Mouse (Mus musculus): ENCODE measurements around the gene Jarid2.

Jarid2 gene

DNA sequence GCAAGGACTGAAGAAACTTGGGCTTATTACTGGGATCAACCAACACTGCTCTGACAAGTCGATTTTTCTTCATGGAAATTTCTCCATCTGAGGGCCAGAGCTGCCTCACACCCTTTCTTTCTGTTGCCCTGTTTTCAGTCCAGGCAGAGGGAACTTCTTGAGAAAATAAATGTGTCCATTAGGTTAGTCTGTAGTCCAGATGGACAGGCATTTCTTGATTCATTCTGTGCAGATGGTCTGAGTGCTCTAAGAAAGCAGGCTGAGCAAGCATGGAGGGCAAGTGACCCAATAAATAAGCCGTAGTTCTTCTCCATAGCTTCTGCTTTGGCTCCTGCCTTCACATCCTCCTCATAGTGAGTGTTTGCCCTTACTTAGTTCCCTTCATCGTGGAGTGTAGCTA is 46.1 kb downstream of the Jarid2 start:
- no peak for DNase-seq (ENCODE audit: low read depth, low spot score)

DNA sequence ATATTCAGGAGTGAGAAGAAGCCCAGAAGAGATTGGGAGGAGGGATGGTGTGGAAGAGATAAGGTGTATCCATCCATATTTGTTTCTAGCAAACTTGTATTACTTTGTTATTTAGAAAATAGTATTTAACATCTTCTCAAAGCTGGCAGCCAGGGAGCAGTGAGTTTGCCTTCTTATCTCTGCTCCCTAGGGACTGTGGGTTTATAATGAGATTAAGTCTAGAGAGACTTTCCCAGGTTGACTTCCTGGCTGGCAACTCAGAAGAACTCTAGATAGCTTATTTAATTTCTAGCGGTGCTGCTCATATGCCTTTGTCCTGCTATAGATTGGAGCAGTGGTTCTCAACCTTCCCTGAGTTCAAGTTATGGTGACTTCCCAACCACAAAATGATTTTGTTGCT is 51.2 kb downstream of the Jarid2 start:
- DNase-seq (ENCODE audit: low read depth, low spot score), result no peak

DNA sequence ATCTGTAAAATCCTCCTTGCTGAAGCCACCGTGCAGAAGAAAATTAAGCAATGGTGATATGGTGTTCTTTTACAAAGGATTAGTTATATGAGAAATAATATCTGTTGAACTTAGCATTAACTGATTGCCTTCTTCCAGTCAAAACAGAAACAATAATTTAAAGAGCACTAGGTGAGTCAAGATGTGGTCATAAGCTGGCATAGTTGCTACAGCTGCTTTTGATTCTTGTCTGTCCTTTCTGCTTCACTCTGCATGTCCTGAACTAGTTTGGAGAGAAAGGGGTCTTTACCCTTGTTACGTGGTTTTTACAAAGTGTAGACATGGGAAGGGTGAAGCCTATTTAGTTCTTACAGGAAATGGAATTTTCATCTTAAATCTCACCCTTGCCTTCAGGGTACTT is 51.9 kb downstream of the Jarid2 start:
- DNase-seq (ENCODE audit: low read depth, low spot score), result no peak

DNA sequence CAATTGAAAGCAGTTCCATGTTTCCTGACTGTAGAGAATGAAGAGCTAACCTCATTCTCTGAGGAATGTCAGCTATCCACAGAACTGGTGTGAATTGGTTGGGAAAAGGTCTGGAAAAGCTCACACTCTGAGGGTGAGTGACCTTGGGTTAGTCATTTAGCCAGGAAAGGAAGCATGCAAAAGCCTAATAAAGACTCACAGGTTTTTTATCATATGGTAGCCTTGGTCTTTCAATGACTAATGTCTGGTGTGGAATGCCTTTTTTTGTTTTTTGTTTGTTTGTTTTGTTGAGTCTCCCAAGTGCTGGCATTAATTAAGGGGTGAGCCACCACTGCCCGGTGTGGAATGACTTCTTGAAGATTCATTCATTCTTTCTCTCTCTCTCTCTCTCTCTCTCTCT is 55.3 kb downstream of the Jarid2 start:
- no peak for DNase-seq (ENCODE audit: low read depth, low spot score)

DNA sequence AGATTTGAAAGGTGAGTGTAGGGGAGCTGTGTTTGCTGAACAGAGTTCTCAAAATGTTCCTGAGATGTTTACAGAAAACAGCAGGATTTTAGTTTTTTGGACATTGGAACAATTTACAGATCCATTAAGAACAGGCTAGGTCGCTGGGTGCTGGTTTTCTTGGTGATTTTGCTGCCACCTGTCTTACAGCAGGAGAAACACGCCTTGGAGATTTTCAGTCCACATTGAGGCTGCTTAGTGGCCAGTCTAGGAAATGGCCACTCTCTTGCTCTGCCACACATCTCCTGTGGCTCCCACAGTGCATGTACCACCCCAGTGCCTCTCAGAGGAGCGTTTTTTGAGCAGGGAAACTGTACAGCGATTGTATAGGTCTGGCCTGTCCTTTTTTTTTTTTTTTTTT is 57.0 kb downstream of the Jarid2 start:
- no peak for DNase-seq (ENCODE audit: low read depth, low spot score)

DNA sequence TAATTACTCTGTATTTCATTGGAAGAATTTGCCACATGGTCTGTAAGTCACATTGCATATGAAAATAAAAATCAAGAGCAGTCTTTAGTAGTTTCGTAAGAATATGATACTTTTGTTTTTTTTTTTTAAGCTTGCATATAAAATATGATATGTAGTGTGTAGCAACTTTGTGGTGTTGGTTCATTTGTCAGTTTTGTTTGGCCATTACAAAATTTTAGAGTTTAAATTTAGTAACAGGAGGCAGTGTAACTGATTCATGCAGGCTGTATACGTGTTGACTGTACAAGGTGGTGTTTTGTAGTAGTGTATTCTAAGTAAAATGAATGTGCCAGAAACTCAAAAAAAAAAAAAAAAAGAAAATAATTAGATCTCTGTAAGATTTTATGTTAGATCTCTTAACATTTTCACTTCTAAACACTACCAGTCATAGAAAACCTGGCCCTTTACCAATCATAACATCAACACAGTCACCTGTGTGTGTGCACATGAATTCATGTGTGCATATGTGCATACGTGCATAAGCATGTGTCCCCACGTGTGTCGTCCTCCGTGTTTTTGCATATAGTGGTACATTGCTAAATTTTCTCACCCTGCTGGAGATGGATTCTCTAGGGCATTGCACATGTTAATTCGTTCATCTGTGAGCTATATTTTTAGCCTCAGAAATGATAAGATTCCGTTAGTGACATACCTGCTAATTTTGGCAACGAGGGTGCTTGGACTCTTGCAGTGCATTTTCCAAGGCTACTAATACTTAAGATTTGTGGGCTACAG is 59.3 kb downstream of the Jarid2 start:
- DNase-seq (ENCODE audit: low read depth, low spot score), result no peak

DNA sequence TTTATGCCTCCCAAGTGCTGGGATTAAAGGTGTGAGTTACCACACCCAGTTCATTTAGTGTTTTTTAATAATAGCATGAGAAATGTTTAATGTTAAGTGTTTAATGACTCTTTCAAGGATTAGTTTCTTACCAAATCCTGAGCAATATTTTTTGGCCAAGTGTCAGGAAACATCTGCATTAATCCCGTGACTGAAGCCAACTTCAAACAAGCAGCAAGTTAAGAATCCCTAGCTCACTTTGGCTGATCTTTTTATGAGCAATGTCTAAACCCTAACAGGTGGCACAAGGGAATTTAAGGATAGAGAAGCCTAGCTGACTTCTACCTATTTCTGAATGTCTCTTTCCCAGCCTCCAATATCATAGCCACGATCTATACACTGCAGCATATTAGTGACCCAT is 60.7 kb downstream of the Jarid2 start:
- DNase-seq (ENCODE audit: low read depth, low spot score), result no peak

DNA sequence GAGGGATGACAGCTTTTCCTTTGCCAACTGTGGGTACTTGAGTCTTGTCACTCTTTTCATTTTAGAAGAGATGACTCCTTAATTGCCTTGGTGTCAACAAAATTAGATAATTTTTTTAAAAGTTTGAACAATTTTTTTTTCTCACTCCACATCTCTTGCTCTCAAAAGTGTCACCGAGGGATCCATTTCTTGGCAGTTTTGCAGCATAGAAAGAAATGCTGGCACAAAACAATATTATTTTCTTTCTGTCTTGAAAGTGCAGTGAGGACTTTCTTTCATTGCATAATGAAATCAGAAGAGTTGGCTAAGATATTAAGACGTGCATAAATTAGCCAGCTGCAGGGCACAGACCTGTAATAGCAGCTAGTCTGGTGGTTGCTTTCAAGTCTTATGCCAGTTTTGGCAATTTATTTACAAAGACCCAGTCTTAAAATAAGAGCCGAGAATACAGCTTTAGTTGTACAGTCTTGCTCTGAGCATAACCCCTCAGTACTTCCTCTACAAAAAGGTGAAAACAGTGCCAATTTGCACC is 63.2 kb downstream of the Jarid2 start:
- no peak for DNase-seq (ENCODE audit: low read depth, low spot score)

DNA sequence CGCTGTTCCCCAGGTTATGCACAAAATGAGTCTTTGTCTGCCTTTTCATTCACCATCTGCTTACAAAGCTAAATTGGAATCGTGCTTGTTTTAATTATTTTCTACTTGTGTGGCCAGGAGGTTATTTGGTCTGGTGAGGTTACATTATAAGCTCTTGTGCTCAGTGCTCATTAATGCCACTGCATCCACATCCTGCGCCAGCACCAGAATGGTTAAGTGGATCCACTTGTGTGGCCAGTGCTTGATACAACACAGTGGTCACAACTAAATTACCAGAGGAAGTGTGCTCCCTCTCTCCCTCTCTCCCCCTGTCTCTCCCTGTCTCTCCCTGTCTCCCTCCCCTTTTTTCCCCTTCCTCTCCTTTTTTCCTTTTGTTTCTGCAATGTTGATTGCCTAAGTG is 66.6 kb downstream of the Jarid2 start:
- no peak for DNase-seq (ENCODE audit: low read depth, low spot score)

DNA sequence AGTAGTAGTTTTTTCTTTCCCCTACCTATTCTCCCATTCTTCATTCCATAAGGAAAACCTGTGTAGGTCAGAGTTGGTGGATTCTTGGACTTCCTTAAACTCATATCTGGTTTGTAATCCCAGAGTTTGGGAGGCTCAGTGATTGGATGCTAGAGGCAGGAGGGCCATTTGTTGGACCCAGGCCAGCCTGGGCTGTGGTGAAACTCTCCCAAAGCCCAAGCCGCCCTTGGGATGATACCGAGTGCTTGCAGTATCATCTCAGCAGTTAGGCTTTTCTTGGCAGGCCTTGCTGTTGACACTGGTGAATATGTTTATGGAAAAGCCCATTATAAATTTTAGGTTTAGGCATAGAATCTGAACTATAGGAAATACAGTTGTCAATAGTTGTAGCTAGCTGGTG is 67.5 kb downstream of the Jarid2 start:
- no peak for DNase-seq (ENCODE audit: low read depth, low spot score)

DNA sequence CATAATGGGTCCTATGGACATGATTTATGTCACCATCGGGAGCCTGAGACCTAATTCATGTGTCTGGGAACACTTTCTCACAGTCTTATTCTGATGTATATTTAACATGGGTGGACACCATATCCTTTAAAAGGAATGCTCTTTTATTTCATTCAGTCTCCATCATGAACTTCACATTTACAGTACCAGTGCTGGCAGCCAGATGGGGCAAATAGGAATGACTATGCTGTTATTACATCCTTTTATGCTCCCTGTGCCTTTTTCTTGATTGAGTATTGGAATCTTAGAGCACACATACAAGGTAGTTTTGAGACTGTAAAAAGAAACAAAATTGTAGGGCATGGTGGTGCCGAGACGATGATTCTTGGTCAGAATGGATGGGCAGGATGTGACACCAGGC is 69.0 kb downstream of the Jarid2 start:
- DNase-seq (ENCODE audit: low read depth, low spot score), result no peak

DNA sequence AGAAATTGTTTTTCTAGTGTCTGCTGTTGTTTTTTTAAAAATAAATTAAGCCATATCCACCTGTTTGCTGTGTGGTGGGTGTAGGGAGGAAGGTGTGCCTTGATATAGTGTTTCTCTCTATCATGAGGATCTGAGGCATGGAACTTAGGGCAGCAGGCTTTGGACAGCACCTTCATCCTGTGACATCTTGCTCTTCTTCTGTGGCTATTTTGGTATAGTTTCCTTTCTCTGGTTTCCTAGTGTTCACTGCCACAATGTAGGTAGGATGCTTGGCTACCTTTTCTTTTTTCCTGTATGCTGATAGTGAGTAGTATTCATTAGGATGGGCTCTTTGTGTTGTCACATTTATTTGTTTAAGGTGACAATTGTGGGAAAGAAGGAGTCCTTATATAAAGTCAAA is 69.9 kb downstream of the Jarid2 start:
- no peak for DNase-seq (ENCODE audit: low read depth, low spot score)

DNA sequence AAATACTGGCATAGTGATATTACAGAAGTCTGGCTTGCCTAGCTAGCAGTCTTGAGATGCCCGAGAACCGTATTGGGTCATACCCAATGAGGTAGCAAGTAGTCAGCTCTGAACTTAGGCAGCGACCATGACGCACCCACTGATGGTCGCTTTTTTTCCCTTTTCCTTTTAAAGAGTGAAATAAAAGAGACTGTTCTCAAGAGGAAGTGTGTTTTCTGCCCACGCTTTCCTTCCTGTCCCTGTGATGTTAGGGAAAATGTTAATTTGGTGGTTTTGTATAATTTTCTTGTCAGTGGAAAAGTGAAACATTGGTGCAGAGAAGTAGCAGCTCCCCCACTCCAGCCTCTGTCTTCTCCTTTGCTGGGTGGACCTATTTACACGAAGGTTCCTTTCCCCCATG is 70.8 kb downstream of the Jarid2 start:
- DNase-seq (ENCODE audit: low read depth, low spot score), result no peak

DNA sequence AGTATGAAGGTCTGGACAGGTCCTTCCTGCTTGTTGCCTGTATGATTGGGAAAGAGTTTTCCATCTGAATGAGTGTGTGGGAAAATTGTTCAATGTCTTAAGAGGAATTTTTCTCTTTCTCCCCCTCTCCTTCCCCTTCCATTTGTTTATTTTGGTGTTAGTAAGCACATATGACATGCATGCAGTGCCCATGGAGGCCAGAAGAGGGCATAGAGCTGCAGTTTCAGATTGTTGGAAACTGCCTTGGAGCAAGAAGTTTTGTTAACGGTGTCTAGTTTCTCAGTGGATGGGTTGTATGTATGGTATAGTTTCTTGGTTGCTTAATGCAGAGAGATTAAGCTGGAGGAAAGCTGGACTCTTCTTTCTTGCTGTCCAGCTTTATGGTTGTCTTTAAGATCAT is 75.6 kb downstream of the Jarid2 start:
- peak; percentile 7 for DNase-seq (ENCODE audit: low read depth, low spot score)

DNA sequence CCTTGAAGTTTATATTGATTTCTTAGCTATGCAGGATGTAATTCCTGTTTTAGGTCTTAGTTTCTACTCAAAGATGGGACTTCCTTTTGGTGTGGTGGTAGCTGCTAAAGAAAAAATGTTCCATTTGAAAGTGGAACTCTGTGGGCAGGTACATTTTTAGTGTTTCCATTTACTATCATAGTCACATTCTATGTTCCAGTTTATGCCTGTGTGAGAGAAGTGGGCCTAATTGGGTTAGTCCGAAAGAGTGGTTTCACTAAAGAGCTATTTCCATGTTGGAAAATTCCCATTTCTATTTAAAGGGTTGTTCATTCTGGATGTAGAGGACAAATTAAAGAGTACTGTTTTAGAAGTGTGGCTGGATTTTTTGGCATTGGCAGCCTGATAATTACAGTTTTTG is 79.0 kb downstream of the Jarid2 start:
- DNase-seq (ENCODE audit: low read depth, low spot score), result no peak

DNA sequence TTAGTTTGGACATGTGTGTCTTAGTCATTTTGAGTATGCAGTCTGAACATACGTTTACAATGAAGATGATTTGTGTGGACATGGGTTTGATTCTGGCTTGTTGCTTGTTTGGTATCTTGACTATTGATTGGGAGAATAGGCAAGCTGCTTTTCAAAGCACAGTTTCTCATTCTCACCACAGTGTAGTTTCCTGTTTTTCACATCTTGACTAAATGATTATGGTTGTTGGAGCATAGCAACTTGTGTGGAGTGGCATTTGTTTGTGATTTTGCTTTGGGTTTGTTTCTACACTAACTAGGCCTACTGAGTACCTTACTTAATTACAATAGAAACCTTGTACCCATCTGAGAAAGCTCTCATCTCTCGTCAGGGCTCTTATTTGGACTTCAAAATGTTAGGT is 81.7 kb downstream of the Jarid2 start:
- no peak for DNase-seq (ENCODE audit: low read depth, low spot score)

DNA sequence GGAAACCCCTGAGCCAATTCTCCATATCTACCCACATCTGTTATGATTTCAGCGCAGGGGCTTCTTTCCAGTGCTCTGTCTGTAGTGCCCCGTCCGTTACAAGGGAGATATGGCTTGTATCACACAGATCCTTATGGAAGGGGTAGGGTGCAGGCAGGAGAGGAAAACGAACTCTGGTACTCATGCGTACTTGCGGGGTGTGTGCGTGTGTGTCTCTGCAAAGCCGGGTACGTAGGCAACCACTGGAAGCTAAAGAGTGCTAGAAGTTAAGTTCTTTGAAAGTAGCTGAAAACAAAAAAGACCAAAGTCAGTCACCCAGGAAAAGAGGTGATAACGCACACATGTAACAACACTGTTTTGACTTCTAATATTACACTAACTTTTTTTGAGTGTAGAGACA is 82.3 kb downstream of the Jarid2 start:
- no peak for DNase-seq (ENCODE audit: low read depth, low spot score)

DNA sequence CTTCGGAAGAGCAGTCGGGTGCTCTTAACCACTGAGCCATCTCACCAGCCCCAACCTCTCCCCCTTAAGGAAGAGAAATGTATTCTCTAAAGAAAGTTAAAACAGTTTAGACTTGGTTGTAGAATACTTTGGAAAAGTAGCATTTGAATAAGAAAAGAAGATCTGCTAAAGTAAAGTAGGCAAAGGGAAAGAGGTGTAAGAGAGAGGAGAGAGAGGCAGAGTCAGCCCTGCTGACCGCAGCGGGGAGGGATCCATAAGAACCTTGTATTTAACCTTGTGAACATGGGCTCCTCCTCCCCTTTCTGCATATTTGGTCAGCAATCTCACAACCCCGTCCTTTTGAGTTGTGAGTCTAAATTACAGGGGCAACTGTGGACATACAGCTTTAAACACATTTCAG is 83.1 kb downstream of the Jarid2 start:
- DNase-seq (ENCODE audit: low read depth, low spot score), result no peak

DNA sequence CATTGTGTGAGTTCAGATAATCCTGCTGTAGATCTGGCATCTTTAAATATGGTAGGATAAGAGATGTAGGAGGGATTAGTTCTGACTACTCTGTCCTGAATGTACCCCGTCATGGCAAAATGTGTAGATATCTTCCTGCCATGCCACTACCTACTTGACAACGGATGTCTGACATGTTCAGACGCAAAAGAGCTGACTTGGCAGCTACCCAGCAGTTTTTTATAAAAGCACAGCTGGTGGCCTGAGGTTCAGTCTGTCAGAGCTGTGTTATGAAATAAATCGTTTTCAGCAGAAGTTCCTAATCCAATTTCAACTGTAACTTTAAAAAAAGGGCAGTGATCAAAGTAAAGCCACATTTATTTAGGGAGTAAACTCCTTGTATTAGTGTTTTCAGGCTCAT is 90.1 kb downstream of the Jarid2 start:
- DNase-seq (ENCODE audit: low read depth, low spot score), result no peak

DNA sequence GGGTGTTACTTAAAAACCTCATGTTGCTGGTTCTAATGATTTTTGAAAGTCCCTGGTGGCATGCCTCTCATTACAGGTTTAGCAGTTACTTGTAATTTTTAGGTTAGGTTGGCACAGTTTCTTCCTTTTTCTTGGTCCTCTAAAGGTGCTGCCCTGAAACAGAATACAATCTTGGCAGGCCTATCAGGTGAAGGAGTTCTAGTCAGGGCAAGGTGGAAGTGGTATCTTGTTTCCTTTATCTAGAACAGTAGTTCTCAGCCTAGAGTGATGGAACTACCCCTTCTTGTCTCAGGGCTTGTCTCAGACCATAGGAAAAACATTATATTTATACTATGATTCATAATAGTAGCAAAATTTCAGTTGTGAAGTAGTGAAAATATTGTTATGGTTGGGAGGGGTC is 93.3 kb downstream of the Jarid2 start:
- DNase-seq (ENCODE audit: low read depth, low spot score), result no peak

DNA sequence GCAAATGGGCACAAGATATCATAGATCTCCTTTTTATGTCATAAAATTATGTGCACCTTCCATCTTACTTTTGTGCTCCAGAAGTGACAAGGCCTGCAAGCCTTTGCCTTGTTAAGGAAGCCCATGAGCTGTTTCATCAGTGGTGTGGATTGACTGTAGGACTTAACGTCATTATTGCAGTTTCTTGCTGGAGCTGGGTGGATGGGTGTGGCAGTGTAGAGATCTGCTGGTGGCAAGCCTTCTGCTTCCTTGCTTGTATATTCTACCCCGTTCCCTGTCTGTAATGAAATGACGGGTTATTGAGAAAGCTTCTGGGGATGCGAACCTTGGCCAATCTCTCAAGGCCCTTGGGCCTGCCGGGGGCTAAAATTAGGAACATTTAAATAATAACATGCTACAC is 99.6 kb downstream of the Jarid2 start:
- DNase-seq (ENCODE audit: low read depth, low spot score), result no peak

DNA sequence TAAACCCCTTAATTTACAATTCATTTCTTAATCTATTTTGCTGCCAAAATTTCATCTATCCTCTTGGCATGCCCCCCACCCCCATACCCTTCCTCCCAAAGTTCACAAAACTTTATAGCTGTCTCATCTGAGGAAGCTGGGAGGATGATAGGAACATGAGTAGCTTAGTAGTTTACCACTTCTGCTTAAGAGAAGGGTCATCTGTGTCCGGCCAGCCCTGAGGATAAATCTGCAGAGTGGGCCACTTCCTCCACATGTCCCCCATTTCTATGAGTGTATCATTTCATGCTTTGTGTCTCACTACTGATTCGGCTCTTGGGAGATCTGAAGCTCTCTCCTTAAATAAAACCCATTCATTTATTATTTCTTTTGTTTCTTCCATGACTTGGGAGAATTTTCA is 102.8 kb downstream of the Jarid2 start:
- no peak for DNase-seq (ENCODE audit: low read depth, low spot score)

DNA sequence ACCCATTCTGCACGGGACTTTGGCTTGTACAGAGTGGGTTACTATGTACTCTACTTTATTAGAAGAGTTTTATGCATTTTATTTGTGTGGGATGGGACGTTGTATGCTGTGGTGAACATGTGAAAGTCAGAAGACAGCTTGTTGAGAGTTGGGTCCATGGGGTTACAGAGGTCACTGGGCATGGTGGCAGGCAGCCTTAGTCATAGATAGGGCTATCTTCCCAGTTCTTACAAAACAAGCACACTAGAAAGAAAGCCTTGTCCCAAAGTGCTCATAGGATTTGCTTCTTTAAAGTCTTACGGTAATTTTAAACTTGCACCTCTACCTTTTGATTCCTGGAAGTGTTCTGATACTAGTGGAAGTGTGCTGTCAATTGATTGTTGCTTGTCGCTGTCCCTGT is 103.6 kb downstream of the Jarid2 start:
- DNase-seq (ENCODE audit: low read depth, low spot score), result no peak

DNA sequence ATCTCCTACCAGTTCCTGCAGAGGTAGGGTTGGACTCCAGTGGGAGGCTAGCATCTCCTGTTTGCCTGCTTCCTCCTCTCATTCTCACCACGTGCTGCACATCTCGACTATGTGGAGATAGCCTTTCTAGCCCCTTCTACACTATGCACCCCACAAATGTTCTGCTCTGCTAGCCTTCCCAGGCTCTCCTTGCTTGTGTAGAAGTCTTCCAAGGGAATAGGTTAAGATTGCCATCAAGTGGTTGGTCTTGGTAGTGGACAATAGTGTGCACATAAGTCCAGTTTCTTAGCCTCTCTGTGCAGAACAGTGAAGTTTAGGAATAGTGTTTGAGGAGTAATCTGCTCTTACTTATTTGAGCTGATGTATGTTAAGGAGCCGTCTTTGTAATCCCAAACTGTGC is 104.1 kb downstream of the Jarid2 start:
- peak; percentile 34 for DNase-seq (ENCODE audit: low read depth, low spot score)

Measured in embryo, embryonic 11.5 days (tissue).